Mouse (Mus musculus) ES-E14 (cell line): ENCODE measurements at regions not wholly inside any gene's neighbourhood (a gene's known extent, or its start where the extent isn't known, plus 50 kb on each side); places are given as distances from the start of the nearest gene placed in this dataset.
"Not testable (repeated sequence)": the region's sequence is repeated elsewhere in the genome, so short reads cannot be mapped to it uniquely, and the experiment has no call there.

Experiments
- DNase-seq: peaks from one replicate; pipeline ENCODE4 v3.0.0-alpha.2; 2013; ENCODE audit warnings: low read depth, low spot score
- H3K27ac ChIP-seq: 2 replicates; pipeline ENCODE4 v1.5.1; 2012; ENCODE audit warnings: low read depth, mild to moderate bottlenecking, low read length, moderate library complexity, mixed read lengths; ENCODE audit not compliant: poor library complexity, insufficient read depth, severe bottlenecking
- H3K36me3 ChIP-seq: 2 replicates; pipeline ENCODE4 v1.6.1; 2012; ENCODE audit warnings: mild to moderate bottlenecking, low read length, moderate library complexity, mixed read lengths; ENCODE audit not compliant: control insufficient read depth, poor library complexity, insufficient read depth, severe bottlenecking
- H3K4me1 ChIP-seq, 2 experiments: fragments of 150-350 bp in 1 of 2; sonication (generic) in 1 of 2; 2 replicates each; pipeline ENCODE4 v1.6.1; 2012; ENCODE audit warnings: low read length in 2 of 2, mild to moderate bottlenecking in 1 of 2, mixed read lengths in 1 of 2; ENCODE audit not compliant: control insufficient read depth in 2 of 2, insufficient read depth in 2 of 2, poor library complexity in 1 of 2
- H3K4me3 ChIP-seq, 2 experiments: fragments of 150-350 bp in 1 of 2; sonication (generic) in 1 of 2; 2 replicates each; pipeline ENCODE4 v1.5.1; 2012; ENCODE audit warnings: low read length in 2 of 2, low read depth in 1 of 2, mild to moderate bottlenecking in 1 of 2, mixed read lengths in 1 of 2; ENCODE audit not compliant: insufficient read depth in 1 of 2, poor library complexity in 1 of 2, severe bottlenecking in 1 of 2
- H3K9ac ChIP-seq: 2 replicates; pipeline ENCODE4 v1.6.1; 2012; ENCODE audit warnings: low read depth, mild to moderate bottlenecking, low read length, mixed read lengths; ENCODE audit not compliant: poor library complexity, insufficient read depth, severe bottlenecking
- H3K9me3 ChIP-seq: fragments of 150-350 bp; sonication (generic); 2 replicates; pipeline ENCODE4 v1.6.1; 2012; ENCODE audit warnings: low read depth, mild to moderate bottlenecking, low read length; ENCODE audit not compliant: control insufficient read depth, insufficient read depth
- in situ Hi-C, 2 experiments: fragments of 600-800 bp; cut with MboI; formaldehyde crosslinking; loops; one replicate each; pipeline ENCODE4 v1.15.1; 2025; ENCODE audit warnings: low sequenced_read_pairs in 2 of 2, inconsistent platforms in 1 of 2; ENCODE audit not compliant: unreplicated experiment in 2 of 2

- in situ Hi-C loops: loop anchor here in 1 of 2 experiments (10.0 kb wide), 1 partner anchor 206 kb away; no protein-coding TSS in a partner anchor
- H3K36me3 ChIP-seq, H3K9ac ChIP-seq, DNase-seq, H3K9me3 ChIP-seq, H3K4me1 ChIP-seq, H3K4me3 ChIP-seq, H3K27ac ChIP-seq: not testable (repeated sequence)
These were observed 383.8 kb upstream of the Klra1 start for GRCm38 (mm10) chr6:130770476-130770875.
